Mouse (Mus musculus): ENCODE data around the gene Cpxm2.

The Cpxm2 gene

DNA sequence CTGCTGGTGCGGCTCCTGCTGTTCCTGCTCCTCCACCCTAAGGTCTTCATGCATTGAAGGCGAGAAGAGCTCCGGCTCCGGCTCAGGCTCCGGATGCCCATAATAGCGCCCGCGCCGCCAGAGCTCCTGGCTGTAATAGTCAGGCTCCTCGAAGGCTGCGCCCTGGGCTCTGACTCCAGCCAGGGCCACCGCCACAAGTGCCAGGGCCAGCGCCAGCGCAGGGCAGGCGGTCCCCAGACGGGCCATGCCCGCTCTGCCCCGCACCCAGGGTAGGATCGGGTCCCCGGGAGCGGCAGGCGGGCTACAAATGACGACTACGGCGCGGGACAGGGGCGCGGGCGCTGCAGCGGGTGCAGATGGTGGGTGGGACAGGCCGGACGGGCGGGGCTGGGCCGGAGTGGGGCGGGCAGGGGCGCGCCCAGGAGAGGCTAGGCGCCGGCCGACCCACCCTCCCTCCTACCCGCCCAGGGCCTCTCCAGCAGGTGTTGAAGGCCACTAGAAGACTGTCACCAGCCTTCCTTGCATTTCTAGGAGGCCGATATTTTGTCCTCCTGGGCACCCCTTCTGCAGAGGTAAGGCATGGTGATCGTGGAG, at the start of gene Cpxm2:
Gene Cpxm2, minus strand, starts transcription at position 372 of the 594 bp plus-strand sequence.
- DNase-seq: no peak

GRCm38 (mm10) chr7:132204073-132204612, 49.6 kb upstream of the Cpxm2 start:
- no peak for DNase-seq

DNA sequence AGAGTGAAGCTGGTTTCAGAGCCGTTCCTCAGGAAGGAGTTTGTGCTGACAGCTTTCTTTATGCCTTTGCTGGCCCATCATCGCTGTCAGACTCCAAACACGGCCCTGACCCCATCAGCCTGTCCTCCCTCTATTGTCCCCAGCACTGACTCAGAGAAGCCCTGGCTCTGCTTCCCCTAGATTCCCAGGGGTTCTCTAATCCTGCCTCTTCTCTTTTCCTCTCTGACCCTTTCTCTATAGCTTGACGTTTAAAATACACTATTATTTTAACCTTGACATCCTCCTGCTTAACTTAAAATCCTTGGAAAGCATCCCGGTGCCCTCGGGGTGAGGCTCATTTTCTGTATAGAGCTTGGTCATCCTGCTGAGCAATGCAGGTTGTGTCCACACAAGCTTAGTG, 45.1 kb upstream of the Cpxm2 start:
- DNase-seq: no peak

- no peak for DNase-seq
Measured at GRCm38 (mm10) chr7:132198806-132199205, 44.3 kb upstream of the Cpxm2 start.

DNA sequence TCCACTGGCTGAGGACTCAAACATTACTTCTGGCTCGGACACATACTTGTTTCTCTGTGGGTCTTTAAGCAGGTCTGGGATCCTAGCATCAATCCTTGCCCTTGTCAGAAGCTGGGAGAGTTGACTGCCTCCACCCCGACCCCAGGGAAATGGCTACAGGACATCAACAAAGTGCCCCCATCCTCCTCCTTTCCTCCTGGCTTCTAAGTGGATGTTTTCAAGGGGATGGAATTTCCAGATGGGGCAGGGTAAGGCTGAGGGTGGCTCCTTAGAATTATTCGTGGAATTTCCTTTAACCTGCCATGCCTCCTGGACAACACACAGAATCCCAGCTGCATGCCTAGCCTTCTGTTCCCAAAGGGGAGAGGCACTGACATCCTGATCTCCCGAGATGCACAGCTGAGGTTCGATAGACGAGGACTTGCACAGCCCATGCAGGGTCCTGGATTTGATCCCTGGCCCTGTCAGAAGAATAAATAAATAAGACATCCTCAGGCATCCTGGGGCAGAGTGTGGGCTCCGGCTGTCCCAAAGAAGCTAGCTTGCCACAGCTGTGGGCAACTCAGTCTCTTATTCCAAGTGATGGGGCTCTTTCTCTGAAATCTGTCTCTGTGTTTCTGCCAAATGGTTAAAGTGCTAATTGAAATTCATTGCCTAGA, 43.4 kb upstream of the Cpxm2 start:
- DNase-seq: no peak

DNA sequence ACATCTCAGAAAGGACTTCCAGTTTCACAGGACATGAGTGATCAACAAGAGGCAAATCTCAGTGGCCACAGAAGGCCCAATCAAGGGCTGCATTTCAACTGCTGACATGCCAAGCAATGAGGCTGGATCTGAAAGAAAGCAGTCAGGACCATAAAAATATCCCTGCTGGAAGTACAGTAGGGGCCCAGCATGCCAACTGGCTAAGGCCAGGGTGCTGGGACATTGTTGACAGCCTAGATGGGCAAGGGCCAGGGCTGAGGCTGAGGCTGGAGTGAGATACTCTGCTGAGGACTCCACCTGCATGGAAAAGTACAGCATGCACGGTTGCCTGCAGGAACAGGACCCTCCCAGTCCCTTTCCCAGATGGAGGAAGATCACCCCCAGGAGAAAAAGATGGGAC, 42.0 kb upstream of the Cpxm2 start:
- DNase-seq: no peak

GRCm38 (mm10) chr7:132193606-132194005, 39.1 kb upstream of the Cpxm2 start:
- DNase-seq: no peak

- DNase-seq: no peak
Measured at GRCm38 (mm10) chr7:132187456-132187855, 32.9 kb upstream of the Cpxm2 start.

DNA sequence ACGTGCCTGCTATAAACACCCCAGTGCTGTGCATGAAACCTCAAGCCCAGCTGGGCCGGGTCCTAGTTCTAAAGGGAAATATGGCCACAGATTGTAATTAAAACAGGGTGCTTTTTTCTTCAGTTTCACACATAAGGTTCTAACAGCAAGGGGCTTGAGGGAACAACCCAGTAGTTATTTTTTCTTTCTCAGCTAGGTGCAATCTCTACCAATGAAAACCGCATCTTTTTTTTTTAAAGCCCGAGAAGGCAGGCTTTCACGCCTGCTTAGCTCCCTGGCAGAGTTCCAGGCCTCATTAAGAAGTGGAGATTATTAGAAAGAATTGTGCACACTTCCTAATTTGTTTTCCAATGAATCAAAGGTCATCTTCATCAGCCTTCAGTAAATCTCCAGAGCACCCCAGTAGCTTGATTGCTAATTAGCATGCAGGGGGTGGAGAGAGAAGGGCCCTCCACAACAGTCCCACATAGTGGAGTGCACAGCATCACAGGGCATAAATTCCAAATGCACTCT, 29.4 kb upstream of the Cpxm2 start:
- DNase-seq: no peak

GRCm38 (mm10) chr7:132181586-132182198, 27.2 kb upstream of the Cpxm2 start:
- DNase-seq: no peak

GRCm38 (mm10) chr7:132181042-132181441, 26.5 kb upstream of the Cpxm2 start:
- DNase-seq: no peak

- DNase-seq: no peak
Measured at GRCm38 (mm10) chr7:132179049-132179448, 24.5 kb upstream of the Cpxm2 start.

GRCm38 (mm10) chr7:132174787-132175186, 20.2 kb upstream of the Cpxm2 start:
- DNase-seq: no peak

DNA sequence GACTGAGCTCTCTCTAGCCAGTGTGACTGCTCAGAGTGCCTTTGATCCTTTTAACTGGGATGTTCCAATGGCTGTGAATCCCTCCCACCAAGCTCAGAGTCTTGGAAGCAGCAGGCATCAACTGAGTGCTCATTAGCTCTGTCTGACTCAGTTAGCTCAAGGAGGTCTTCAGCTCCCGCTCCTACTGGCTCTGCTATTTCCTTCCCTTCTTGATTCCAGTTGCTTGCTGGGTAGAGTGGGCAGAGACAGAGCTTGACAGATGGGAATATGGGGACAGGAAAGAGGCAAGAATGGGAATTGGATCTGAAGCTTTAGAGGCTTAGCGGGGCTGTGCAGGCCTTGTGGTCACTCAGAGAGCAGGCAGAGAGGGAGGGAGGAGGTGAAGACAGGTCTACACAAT, 19.8 kb upstream of the Cpxm2 start:
- no peak for DNase-seq

DNA sequence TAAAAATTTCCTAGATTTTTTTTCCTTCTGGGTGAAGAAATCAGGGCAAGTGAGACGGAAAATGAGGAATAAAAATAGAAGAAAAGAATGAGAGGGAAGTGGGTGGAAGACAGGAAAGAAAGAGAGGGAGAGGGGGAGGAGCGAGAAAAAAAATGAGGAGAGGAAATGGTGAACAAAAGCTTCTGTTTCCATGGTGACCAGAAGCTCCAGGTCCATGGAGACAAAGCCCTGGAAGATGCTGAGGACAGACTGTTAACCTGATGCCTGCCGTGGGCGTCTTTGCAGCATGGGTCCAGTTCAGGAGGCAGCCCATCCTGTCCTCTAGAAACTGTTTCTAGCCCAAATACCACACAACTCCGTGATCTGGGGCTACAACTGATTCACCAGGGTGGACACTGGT, 17.7 kb upstream of the Cpxm2 start:
- no peak for DNase-seq

GRCm38 (mm10) chr7:132171716-132172115, 17.2 kb upstream of the Cpxm2 start:
- no peak for DNase-seq

GRCm38 (mm10) chr7:132169419-132170169, 15.1 kb upstream of the Cpxm2 start:
- DNase-seq: no peak

GRCm38 (mm10) chr7:132167239-132167638, 12.7 kb upstream of the Cpxm2 start:
- no peak for DNase-seq

GRCm38 (mm10) chr7:132162254-132162653, 7.7 kb upstream of the Cpxm2 start:
- no peak for DNase-seq

DNA sequence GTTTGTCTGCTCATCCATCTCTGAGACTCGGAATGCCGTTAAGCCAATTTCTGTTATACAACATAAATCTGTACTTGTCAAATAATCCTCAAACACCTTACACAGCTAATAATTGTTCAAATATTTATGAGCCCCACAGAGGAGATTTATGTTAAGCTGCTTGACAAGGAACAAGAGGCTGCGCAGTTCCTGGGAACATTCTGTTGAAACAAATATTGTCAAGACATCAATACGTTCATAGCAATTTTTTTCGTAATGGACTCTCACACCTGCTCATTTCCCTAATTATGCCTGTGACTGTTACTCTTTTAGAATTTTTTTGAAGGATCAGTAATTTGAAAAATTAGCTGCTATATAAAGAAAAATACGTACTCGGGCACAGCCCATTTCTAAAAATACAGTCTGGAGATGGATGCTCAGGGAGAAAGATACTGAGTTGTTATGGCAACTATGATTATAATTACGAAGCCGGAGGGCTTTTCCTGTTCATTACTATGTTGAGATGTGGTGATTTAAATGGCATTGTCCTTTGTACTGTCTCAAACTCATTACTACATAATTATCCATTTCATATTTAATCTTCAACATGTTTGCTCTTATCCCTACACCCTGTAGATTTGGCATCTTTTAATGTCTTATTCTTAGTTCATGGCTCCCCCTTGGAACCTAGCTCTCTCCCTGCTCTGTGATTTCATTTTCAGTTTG, 3.9 kb upstream of the Cpxm2 start:
- DNase-seq: no peak

- no peak for DNase-seq
Measured at GRCm38 (mm10) chr7:132153725-132154147, 803 bp downstream of the Cpxm2 start.

DNA sequence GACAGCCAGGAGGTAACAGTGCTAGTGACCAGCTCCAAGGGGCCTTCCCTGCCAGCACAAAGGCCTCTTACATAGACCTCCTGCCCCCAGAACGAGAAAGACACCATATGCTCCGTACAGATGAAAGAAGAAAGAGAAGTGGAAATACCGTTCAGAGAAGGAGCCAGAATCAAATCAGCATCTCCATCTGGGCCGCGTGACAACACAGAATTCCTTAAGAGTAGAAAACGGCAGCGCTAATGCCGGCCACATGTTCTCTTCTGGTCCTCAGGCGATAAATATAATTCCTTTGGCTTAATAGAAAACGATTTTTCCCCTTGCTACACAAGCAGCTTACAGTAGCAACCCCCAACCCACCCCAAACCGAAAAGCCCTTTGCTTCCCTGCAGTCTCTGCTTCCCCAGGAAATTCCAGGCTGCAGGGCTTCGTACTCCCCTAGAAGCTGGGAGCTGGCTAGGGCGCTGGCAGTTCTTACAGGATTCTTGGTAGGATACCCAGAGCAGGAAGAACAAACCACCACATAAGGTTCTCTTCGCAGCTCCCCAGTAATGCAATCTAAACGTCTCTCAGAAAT, 9.2 kb downstream of the Cpxm2 start:
- DNase-seq: no peak
